Mouse (Mus musculus): ENCODE data around the gene Arpp19.
A peak's percentile ranks its signal among the peaks of the same experiment; 100 is the strongest.

Gene Arpp19

DNA sequence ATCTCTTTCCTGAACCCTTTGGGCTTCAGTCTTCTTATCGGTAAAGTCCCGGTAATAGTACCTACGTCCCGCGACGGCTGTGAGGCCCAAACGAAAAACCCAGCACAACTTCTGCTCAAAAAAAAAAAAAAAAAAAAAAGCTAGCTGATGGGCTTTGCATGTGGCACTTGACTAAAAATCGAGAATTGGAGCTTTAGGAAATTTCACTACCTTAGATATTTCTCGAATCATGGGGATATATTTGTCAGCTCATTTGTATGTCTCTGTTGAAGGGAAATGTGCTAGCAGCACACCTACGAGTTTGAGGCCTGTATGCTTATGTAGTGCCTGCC is 909 bp downstream of the Arpp19 start:
- no peak for DNase-seq (ENCODE audit: low read depth, low spot score)

DNA sequence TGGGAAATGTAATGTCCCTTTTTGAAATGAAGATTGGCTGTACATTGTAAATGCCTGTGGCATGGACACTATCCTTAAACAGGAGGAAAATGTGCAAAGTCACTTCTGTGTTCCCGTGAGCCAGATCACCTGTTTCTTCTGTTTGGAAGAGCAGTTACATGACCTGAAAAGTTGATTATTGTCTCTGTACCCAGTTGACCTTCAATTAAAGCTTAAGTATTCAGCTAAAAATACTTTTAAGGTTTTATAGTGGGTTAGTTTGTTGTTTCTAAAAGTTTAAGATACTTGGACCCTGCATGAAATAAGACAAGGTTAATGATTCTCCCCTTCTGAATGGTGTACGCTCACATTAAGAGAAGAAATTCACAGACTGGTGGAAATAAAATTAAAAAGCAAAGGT is 3.2 kb downstream of the Arpp19 start:
- DNase-seq (ENCODE audit: low read depth, low spot score): no peak

DNA sequence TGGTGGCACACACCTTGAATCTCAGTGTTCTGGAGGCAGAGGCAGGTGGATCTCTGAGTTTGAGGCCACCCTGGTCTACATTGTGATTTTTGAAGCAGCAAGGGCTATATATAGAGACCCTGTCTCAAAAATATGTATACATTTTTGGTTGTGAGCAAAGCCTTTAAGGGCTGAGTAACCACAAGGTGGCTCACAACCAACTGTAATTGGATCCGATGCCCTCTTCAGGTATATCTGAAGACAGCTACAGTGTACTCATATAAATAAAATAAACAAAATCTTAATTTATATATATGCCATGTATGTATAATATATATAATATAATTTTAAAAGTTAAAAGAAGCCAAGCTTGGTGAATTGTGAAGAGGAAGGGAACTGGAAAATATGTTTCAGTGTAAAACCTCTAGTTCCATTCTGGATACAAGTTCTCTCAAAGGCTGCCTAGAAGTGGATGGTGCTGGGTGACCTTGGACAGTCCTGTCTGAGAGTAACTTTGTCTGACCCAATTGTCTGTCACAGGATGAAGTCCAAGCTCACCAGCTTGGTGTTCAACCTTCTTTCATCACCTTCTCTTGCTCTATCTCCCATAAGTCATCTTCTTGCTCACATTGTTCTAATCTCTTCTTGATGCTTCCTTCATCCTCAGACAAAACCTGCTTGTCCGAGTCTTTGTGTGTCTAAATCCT is 4.6 kb downstream of the Arpp19 start:
- DNase-seq (ENCODE audit: low read depth, low spot score): no peak

DNA sequence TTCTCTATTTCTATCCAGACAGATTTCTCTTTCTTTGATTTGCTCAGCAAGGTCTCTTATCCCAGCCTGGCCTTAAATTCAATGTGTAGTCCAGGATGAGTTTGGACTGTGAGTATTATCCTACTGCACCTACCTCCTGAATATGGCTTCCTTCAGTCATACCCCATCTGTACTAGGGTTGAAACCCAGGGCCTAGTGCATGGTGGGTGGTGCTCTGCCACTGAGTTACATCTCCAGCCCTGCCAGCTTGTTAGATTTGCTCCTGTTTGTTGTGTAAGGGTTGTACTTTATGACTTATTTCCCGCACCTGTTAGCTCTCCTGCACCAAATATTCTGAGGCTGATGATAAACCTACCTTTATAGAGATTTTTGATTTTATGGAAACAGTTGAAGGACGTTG is 5.8 kb downstream of the Arpp19 start:
- DNase-seq (ENCODE audit: low read depth, low spot score): no peak

DNA sequence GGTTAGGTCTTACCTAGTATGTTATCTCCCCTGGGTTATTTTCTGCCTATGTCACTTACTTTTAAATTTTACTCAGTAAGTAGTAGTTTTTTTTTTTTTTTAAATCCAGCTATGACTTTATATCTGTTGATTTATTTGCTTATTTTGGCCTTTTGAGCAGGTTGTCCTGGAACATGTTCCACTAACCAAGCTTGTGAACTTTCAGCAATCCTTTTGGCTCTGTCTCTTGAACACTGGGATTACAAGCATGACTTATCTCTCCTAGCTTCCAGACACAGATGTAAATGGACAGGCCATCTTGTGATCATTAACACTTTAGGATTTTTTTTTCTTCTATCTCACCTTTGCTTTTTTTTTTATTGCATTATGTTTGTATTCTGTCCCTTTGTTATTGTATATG is 9.7 kb downstream of the Arpp19 start:
- no peak for DNase-seq (ENCODE audit: low read depth, low spot score)

DNA sequence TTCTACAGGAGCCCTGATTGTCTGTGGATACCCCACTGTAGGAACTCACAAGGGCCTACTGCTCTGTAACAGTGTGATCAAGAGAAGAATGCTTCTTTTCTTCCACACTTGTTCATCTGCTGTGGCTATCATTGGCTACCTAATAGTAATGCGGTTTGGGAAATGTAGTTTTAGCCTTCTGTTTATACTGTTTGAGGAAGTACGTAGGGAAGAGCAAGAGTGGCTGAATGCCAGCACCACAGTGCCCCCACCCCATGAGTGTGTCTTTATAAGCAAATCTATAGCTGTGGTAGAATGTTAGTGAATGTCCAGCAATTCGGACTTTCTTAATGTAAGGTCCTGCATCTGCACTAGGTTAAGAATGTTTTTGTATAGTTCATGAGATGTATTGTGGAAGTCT is 11.7 kb downstream of the Arpp19 start:
- DNase-seq (ENCODE audit: low read depth, low spot score): no peak

DNA sequence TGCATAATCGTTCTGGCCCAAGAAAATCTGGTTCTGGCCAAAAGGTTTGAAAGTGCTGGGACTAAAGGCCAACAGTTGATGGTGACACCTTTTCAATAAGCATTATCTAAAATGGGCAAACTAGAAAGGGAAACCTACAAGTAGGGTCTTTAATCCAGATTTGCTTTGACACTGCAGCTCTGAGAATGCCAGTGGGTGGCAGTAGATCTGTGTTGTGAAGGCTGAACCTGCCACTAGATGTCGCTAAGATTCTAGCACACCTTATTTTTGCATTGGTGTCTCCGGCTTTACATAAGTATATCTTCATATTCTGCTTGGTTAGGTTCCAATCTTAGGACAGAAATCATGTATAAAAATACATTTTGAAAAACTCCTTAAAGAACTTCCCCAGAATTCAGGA is 12.6 kb downstream of the Arpp19 start:
- peak; percentile 68 for DNase-seq (ENCODE audit: low read depth, low spot score)

DNA sequence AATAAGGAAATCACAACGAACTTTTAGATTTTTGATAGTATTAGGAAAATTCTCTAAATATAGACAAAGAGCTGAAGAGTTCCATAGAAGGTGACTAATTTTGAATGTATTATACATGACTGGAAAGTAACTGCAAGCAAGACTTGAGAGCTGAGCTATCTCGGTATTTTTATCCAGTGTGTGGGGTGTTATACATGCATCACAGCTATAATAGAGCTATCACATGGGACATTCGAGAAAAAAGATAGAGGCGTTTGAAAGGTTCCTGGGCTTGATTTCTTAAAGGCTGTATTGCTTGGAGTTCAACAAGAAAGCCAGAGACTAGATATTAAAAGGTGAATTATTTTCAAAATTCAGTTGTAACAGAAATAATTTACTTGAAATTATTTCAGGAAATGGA is 14.4 kb downstream of the Arpp19 start:
- no peak for DNase-seq (ENCODE audit: low read depth, low spot score)

DNA sequence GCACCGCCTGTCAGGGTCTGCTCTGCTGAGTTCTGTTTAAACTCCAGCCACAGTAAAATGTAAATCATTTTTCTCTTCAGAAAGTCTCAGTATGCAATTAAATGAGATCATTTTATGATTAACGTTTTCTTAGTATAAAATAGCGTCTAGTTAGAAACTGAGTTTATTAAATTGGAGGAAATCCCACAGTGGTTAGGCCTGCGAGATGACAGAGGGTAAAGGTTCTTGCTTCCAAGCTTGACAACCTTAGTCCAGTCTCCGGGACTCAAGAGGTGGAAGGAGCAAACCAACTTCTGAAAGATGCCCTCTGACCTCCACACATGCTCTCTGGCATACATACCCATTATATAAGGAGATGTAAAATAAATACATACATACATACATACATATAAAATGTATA is 17.6 kb downstream of the Arpp19 start:
- no peak for DNase-seq (ENCODE audit: low read depth, low spot score)

DNA sequence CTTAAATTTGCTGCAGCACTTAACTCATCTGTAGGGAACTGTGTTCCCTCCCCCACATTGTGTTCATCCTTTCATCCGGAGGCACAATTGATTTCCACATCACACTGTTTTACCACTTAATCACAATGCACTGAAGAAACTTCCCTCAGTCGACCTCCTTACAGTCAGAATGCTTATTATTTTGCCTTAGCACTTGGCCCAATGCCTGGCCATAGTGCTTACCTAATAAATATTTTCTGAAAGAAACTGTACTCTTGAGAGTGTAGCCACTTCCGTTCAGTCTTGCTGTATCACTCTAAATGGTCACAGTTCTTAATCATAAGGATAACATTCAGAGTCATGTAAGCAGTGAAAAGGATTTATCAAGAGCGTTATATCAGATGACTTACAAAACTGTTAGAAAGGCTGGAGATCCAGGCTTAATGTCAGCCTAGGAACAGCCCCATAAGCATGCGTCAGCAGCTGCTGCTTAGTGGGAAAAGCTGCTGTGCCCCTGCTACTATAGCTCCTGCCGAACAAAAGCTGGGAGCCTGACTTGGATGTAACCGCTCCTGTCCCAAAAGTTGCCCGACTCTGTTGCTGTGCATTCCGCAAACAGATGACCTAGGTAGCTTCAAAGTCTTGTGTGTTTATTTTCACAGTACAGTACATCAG is 27.4 kb downstream of the Arpp19 start:
- no peak for DNase-seq (ENCODE audit: low read depth, low spot score)

DNA sequence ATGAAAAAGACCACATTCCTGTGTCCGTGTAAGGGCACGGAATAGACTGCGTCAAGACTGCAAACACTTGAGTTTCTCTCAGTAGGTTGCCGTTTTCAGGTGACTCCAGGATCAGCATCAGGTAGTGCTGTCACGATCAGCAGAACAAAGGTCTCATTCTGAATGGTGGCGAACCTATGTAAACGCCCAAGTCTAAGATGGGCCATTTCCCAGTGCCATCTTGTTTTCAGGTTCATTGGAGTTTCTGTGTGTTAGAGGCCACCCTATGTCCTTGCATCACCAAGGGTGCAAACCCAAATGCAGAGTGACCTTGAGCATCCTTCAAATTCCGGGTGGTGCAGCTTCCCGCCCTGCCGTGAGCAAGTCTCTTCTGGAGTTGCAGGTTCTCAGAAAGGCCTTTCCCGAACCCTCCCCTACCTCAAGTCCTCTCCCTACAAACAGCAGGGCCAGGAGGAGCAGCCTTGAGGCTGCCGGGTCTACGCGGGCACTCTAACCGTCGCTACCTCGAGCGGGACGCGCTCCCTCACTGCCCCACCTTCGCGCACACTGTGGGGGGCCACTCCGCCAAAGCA is 33.1 kb downstream of the Arpp19 start, which contains the start of gene Myo5a:
Gene Myo5a (plus strand): TSS at position 559 of the 572 bp plus-strand sequence.
- DNase-seq (ENCODE audit: low read depth, low spot score): peak; percentile 13

DNA sequence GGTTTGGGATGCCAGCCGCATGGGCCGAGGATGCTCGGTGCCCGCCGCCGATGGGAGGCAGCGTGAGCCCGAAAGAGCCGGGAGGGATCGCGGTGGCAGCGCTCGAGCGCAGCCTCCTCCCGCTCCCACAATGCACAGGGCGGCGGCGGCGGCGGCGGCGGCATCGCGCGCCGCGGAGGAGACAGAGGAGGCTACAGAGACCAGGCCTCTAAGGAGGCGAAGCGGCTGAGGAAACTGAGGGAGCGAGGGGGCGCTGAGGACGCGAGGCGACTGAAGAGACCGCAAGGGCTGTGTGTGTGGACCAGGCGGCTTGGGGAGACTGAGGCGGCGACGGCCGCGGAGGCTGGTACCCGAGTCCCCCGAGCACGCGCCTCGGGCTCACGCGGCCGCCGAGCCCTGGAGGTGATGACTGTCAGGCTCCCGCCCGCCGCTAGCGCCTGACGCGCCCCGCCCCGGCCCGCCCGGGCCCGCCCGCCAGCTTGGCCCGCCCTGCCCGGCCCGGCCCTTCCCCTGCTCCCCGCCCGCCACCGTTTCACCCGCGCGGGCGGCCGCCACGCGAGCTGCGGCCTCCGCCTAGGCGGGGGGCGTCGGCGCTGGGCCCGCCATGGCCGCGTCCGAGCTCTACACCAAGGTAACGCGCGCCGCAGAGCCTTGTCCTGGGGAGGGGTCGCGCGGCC is 33.8 kb downstream of the Arpp19 start:
- peak; percentile 76 for DNase-seq (ENCODE audit: low read depth, low spot score)

DNA sequence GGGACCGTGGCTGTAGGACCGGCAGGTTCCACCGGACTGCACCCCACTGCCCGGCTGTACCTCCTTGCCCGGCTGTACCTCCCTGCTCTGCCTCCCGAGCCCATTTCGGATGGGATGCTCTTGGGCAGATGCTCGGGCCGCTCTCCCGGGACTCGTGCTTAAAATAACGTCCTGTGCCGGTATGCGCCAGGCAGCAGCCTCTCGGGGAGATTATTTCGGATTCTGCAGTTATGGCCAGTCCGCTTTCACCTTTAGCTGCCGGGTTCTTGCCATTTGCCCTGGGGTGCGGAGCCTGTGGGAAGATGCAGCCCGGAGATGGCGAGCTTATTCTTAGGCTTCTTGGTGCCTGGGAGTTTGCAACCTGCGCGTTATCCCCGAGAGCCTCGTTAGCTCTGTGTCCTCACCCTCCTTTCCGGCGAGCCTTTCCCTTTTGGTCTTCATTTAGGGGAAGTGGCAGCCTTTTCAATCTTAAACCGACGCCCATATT is 34.3 kb downstream of the Arpp19 start:
- DNase-seq (ENCODE audit: low read depth, low spot score): peak; percentile 52

DNA sequence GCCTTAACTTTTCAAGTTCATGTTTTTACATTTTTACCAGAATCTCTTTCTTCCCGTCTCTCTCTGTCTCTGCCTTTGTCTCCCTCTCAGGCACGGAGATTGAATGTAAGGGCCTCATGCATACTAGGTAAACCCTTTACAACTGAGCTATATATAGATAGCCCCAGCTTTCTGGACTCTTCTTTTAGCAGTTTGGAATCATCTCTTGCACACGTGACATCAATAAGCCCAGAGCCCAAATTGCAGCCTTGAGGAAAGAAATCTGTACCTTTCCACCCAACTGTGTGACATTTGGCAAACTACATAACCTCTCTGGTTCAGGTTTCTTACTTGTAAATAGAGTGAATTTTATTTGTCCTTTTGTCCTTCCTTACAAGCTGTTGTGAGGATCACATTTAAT is 34.9 kb downstream of the Arpp19 start:
- no peak for DNase-seq (ENCODE audit: low read depth, low spot score)

DNA sequence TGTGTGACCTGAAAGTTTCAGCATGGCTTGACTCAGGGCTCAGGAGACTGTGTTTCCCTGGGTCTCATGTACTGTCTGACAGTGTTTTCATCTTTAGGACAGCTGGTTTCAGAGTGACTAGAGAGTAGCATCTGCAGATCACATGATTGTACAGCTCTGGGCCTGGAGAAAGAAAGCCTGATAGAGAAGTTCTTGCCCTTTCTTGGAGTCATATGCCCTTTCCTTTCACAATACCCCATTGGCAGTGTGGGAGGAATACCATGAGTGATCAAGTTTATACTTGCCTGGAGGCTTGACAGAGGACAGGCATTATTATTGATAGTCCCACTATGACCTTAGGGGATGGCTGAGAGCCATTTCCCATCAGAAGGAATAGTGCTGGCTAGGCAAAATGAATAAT is 39.8 kb downstream of the Arpp19 start:
- peak; percentile 21 for DNase-seq (ENCODE audit: low read depth, low spot score)

DNA sequence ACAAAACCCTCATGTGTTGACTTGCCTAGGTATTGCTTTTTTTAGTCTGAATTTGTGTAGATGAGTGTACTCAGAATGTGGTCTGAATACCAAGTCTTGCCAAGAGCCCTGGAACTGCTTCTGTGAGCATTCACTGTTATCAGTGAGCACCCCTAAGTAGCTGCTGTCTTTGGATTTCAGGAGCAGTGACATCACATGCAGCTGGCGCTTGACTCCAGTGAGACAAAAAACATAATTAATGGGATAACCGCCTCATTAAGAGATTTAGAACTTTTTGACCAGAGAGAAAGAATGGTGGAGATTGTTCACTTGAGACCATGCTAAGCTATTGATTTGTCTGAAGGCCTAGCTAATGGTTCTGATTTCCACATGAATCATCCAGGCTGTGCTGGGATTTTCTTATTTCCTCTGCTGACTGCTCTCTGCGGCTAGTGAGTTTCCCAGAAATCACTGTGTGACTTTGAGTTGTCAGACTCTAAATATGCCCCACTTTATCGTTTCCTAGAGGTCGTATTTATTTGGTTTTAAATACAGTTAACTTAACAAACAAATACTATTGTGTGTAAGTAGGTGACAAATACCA is 47.9 kb downstream of the Arpp19 start:
- peak; percentile 19 for DNase-seq (ENCODE audit: low read depth, low spot score)

DNA sequence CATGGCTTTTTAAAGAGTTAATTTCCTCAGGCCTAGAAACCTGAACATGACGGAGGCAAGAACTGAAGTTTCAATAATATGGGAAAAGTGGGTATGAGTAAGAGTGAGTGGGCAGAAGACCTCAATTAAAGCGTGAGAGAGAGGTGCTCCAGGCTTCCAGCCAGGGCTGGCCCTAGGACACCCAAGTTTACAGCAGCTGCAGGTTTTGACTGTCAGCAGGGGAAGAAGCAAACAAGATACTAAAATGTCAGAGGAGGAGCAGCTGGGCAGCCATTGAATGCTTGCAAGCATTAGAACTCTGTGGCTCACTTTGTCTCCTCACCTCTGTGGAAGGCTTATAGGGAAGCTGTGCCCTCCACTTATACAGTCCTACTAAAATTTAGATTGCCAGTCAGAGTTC is 50.4 kb downstream of the Arpp19 start:
- no peak for DNase-seq (ENCODE audit: low read depth, low spot score)

DNA sequence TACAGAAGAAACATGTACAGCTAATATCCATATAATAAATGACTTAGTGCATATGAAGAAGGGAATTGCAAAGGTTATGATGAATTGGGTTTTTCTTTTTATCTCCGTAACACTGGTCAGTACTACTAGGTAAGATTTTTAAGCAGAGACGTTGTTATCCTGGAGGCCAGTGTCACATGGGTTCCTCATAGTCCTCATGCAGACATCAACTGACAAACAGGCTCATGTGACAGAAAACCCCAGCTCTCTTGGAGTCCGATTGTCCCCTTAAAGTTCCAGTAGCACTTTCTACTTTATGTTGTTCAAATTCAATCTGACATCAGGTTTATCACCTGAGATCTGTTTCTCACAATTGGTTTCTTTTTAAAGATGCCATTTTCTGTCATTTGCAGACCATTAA is 51.9 kb downstream of the Arpp19 start:
- DNase-seq (ENCODE audit: low read depth, low spot score): no peak

DNA sequence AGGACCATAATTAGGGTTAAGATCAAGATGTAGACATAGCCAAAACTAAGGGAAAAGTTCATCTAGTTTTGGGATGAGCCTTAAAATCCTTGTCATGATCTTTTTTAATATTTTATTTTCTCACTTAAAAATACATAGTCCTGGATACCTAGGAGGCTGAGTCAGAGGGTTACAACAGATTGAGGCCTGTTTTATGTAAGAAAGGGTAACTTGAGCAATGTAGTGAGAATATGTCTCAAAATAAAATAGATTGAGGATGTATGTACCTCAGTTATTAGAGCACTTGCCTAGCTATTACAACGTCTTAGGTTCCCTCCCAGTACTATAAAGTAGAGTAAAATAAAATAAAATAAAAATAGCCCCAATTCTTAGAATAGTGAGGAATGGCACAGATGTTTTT is 54.7 kb downstream of the Arpp19 start:
- DNase-seq (ENCODE audit: low read depth, low spot score): no peak

DNA sequence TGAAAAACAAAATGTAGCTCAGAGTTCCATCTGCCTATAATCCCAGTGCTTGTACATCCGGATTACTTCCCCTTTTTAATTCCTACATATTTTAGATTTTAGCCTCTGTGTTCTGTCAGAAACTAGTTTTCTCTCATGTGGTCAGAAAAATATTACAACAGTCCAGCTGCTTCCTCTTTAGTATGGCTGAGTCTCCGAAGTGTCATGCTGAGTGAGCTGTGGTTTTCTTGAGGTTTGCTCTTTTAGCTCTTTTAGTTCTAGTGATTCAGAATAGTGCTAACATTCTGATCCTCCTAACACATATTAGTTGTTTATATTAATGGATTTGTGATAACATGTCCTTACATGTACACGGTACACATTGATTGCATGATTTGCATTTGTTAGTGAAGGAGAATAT is 57.3 kb downstream of the Arpp19 start:
- DNase-seq (ENCODE audit: low read depth, low spot score): no peak

DNA sequence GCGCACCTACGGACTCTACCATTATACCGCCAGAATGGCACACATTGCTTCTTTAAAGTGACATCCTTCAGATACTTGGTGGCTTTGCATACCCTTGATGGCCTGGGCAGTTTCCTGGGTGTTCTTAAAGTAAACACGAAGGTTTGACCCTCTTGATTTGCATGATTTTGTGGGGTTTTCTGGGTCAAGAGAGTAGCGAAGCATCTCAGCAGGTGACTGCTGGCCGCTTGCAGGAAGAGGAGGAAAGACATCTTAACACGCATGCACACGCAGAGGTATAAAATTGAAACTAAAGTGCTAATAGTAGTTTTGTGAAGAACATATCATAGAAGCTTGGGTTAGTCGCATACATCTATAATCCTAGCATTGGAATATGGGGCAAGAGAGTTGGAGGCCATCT is 61.5 kb downstream of the Arpp19 start:
- no peak for DNase-seq (ENCODE audit: low read depth, low spot score)

DNA sequence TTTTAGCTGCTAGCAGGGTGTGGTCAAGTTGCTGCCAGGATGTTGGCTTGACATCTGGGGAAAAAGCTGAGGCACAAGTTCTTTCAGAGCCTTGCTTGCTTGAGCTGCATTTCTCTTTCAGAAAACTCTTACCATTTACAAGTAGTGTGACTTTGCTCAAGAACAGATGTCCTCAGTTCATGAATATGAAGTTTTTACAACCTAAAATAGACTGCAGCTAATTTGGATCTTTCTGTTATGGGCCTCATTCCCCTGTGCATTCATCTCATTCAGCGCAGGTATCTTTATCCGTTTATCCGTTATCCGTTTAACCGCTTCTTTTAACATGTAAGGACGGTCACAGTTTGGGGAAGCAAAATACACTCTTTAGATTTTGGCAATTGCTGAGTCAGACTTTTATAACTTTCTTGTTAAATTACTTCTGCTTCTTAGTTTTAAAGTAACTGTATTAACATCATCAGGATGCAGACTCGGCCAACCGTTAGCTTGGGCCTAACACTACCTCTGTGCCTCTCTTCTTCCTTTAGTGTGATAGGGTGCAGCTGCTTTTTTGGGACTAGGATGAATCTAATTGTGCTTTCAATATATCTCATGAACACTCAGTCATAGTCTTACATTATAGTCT is 62.9 kb downstream of the Arpp19 start:
- no peak for DNase-seq (ENCODE audit: low read depth, low spot score)
